Mouse (Mus musculus) liver, postnatal 0 days (tissue): Measurements from ENCODE around the gene Hoxc8. TPM values are rescaled to one million over a fixed set of nuclear protein-coding genes. Genes with fewer than 3 reads are reported as not detected.

ENCODE experiments used
- ATAC-seq: fragments of 200-750 bp; cut with Nextera tagmentation; 2 replicates; pipeline ENCODE4 v1.8.0; 2017; ENCODE audit warnings: mild to moderate bottlenecking, moderate library complexity
- DNase-seq: peaks from one replicate; pipeline ENCODE4 v3.0.0-alpha.2; 2016
- H3K27ac ChIP-seq: fragments of 300-500 bp; sonication (generic); 2 replicates; pipeline ENCODE4 v1.5.1; 2014; ENCODE audit warnings: antibody characterized with exemption, moderate library complexity, mild to moderate bottlenecking, low read depth
- H3K27me3 ChIP-seq: fragments of 300-500 bp; sonication (generic); 2 replicates; pipeline ENCODE4 v1.6.1; 2014; ENCODE audit warnings: low read length, control low read depth, mixed read lengths; ENCODE audit not compliant: insufficient read depth
- H3K36me3 ChIP-seq: fragments of 300-500 bp; sonication (generic); replicated peaks from 2 replicates; pipeline ENCODE4 v1.6.1; 2014; ENCODE audit warnings: mild to moderate bottlenecking, control low read depth, low read length, moderate library complexity, mixed read lengths; ENCODE audit not compliant: insufficient read depth
- H3K4me1 ChIP-seq: fragments of 300-500 bp; sonication (generic); 2 replicates; pipeline ENCODE4 v1.6.1; 2014; ENCODE audit warnings: antibody characterized with exemption, mild to moderate bottlenecking, control low read depth; ENCODE audit not compliant: insufficient read depth
- H3K4me2 ChIP-seq: fragments of 300-500 bp; sonication (generic); 2 replicates; pipeline ENCODE4 v1.6.1; 2014; ENCODE audit warnings: low read depth, mild to moderate bottlenecking, low read length, moderate library complexity, mixed read lengths
- H3K4me3 ChIP-seq: fragments of 300-500 bp; sonication (generic); 2 replicates; pipeline ENCODE4 v1.5.1; 2014; ENCODE audit warnings: low read depth, low read length
- H3K9ac ChIP-seq: fragments of 300-500 bp; sonication (generic); replicated peaks from 2 replicates; pipeline ENCODE4 v1.6.1; 2014; ENCODE audit warnings: mild to moderate bottlenecking, moderate library complexity
- H3K9me3 ChIP-seq: fragments of 300-500 bp; sonication (generic); 2 replicates; pipeline ENCODE4 v1.6.1; 2016; ENCODE audit warnings: mild to moderate bottlenecking, control low read depth, low read length, mixed read lengths
- CTCF ChIP-seq: sonication (generic); IDR thresholded peaks from 2 replicates; pipeline ENCODE4 v1.5.1; 2016; ENCODE audit warnings: antibody characterized with exemption, low read depth
- EP300 ChIP-seq: IDR thresholded peaks from 2 replicates; pipeline ENCODE4 v1.6.1; 2016; ENCODE audit warnings: antibody characterized with exemption, low read depth, mild to moderate bottlenecking
- WGBS: fragments of 180-500 bp; shearing (Covaris S2); extraction: QIAGEN DNeasy Blood & Tissue Kit; methylation state at CpG from one replicate; pipeline ENCODE4 v1.1.7; 2014; ENCODE audit not compliant: insufficient replicate concordance; 5-methylcytosine and 5-hydroxymethylcytosine counted together
- polyA plus RNA-seq: library from polyadenylated mRNA; unstranded; fragments of >200 nt; fragmentation: Nextera tagmentation; extraction: Ambion mirVana; gene quantifications from 2 replicates; pipeline ENCODE4 v1.2.1, GENCODE M21; 2015

Hoxc8 gene
- polyA plus RNA-seq, 1 experiment from 2014 or later = not detected

DNA sequence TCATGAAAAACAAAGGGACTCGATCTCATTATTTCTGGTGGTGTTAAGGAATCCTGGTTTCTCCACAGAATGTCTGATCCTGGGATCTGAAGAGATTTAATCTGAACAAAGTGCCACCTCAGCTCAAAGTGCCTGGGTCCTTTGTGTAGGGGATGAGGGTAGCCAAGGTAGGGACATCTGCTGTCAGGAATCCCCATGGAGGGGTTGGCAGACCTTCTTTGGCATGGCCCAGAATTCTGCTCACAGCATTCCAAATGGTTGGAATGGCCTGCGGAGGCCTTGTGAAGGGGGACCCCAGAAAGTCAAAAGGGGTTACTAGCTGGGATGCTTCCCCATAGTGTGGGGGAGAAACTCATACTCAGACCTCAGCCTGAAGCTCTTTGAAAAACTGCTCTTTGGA lies 41.6 kb upstream of the Hoxc8 start:
- Histone ChIP-seq H3K36me3 (no peaks in the 10 kb centered on the region), H3K4me2 (no peak overlapping the region), H3K27me3 (peaks cover 98% of the 10 kb centered on the region), H3K27ac (no peak overlapping the region), H3K9me3 (no peaks in the 10 kb centered on the region), H3K9ac (no peak overlapping the region), H3K4me3 (no peak overlapping the region), H3K4me1 (no peaks in the 10 kb centered on the region)
- no peak for DNase-seq
- WGBS = 10% methylated on average over 2 of the region's 2 CpGs
- TF ChIP-seq CTCF = no peak
- no peak for TF ChIP-seq EP300
- no peak for ATAC-seq

DNA sequence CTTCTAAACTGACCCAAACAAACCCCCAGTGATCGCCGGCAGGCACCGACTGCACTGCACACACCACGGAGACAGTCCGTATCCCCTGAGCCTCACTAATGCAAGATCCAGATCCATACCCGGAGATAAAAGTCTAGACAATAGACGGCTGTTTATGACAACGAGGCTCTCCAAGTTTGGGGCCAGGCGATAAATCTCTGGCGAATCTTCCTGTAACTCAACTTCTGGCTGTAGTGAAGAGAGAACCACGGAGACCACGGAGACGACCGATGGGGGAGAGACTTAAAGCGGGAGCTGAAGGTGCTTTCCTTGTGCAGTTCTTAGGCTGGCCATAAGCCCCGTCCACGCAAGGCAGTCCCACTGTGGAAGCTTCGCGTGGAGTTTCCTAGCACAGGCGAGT lies 40.7 kb upstream of the Hoxc8 start:
- TF ChIP-seq CTCF (no peak), EP300 (no peak)
- H3K9me3 ChIP-seq = no peaks in the 10 kb centered on the region
- WGBS = 3% methylated on average over 20 of the region's 20 CpGs

DNA sequence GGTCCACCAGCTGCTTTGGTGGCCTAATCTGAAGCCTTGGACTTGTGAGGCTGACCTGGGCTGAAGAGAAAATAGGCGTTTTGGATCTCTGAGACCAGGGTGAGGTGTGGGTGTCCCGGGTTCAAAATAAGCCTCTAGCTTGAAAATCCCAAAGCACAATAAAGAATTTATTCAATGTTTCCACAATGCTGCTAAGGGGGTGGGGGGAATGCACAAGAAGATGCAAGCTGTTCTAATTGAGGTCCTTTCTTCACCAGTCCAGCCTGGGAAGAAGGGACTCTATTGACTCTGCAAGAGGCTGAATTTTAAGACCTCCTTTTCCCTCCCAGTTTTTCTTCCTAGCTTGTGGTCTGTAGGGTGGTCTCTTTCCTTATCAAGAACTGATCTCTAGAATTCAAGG lies 39.5 kb upstream of the Hoxc8 start:
- H3K4me1 ChIP-seq = no peaks in the 10 kb centered on the region
- H3K9me3 ChIP-seq = no peaks in the 10 kb centered on the region
- WGBS = 22% methylated on average over 2 of the region's 2 CpGs
- no peak overlapping the region for H3K9ac ChIP-seq
- DNase-seq (no peak), ATAC-seq (no peak)
- no peak overlapping the region for H3K27ac ChIP-seq
- no peak overlapping the region for H3K4me2 ChIP-seq
- H3K36me3 ChIP-seq = no peaks in the 10 kb centered on the region
- TF ChIP-seq CTCF (no peak), EP300 (no peak)
- H3K27me3 ChIP-seq = peaks cover 98% of the 10 kb centered on the region
- H3K4me3 ChIP-seq = no peak overlapping the region

More for the DNA sequence above, 40.7 kb upstream of the Hoxc8 start:
- Histone ChIP-seq H3K27me3 (peaks cover 98% of the 10 kb centered on the region), H3K4me3 (no peak overlapping the region), H3K4me1 (no peaks in the 10 kb centered on the region), H3K27ac (no peak overlapping the region), H3K4me2 (no peak overlapping the region), H3K9ac (no peak overlapping the region), H3K36me3 (no peaks in the 10 kb centered on the region)
- DNase-seq = no peak
- ATAC-seq = no peak

DNA sequence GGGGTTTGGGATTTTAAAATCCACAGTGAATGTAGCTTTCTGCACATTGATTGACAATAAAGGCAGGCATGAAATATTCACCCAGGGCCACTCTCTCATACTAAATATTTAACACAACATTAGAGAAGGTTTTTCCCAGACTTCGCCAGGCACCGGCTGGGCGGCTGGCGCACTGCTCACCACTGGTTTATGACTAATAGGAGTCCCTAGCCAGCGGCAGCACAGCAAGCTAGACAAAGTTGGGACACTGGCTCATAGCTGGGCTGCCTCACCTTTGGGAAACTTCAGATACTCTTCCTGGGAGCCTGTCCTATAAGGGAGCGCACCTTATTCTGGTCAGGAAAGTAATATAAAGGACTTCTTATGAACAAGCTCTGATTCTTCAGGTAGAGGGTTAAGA lies 36.8 kb upstream of the Hoxc8 start:
- WGBS = 7% methylated on average over 6 of the region's 6 CpGs
- ATAC-seq (no peak), DNase-seq (no peak)
- Histone ChIP-seq H3K27ac (no peak overlapping the region), H3K9me3 (no peaks in the 10 kb centered on the region), H3K4me1 (no peaks in the 10 kb centered on the region), H3K4me2 (no peak overlapping the region), H3K36me3 (no peaks in the 10 kb centered on the region), H3K27me3 (peaks cover 98% of the 10 kb centered on the region), H3K9ac (no peak overlapping the region), H3K4me3 (no peak overlapping the region)
- TF ChIP-seq EP300 (no peak), CTCF (no peak)

DNA sequence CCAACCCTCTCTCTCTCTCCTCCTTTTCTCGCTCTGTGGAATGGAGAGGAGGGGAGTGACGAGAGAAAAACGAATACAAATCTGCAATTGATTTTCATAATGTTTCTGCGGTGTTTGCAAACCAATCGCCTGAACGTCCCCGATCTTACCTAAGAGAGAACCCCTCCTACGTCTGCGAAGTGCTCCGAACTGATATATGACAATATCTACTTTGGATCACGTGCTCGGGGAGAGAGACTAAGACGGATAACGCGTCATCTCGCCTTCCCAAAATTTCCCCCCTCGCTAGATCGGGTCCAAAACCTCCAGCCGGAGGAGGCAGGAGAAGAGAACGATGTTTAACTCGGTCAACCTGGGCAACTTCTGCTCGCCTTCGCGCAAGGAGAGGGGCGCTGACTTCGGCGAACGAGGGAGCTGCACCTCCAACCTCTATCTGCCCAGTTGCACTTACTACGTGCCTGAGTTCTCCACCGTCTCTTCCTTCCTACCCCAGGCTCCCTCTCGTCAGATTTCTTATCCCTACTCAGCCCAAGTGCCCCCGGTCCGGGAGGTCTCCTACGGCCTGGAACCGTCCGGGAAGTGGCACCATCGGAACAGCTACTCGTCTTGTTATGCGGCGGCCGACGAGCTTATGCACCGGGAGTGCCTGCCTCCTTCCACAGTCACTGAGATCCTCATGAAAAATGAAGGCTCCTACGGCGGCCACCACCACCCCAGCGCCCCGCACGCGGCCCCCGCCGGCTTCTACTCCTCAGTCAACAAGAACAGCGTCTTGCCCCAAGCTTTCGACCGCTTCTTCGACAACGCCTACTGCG lies 36.0 kb upstream of the Hoxc8 start, which contains the start of gene Hoxc11:
Gene Hoxc11, plus strand, starts transcription at position 236 of the 815 bp plus-strand sequence.
- no peak within 1 kb of the TSS for H3K4me3 ChIP-seq
- DNase-seq (no peak), ATAC-seq (no peak)
- TF ChIP-seq EP300 = no peak
- no peak for TF ChIP-seq CTCF
- H3K4me2 ChIP-seq = no peak within 1 kb of the TSS
- H3K27ac ChIP-seq = no peak within 1 kb of the TSS
- H3K27me3 ChIP-seq = peaks cover 94% of the 10 kb centered on the region
- no peaks in the 10 kb centered on the region for H3K9me3 ChIP-seq
- H3K9ac ChIP-seq = no peak within 1 kb of the TSS
- H3K4me1 ChIP-seq = no peaks in the 10 kb centered on the region
- WGBS = 1% methylated on average over 57 of the region's 57 CpGs
- H3K36me3 ChIP-seq = no peaks in the 10 kb centered on the region

DNA sequence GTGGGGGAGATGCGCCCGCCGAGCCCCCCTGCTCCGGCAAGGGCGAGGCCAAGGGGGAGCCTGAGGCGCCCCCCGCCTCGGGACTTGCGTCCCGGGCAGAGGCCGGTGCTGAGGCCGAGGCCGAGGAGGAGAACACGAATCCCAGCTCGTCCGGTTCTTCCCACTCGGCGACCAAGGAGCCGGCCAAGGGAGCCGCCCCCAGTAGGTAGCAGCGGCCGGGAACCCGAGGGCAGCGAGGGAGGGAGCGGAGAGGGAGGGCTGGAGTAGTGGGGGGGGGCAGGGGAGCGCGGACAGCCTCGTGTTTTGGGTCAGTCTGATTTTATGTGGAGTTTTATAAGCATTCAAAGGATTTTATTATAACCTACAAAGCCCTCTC lies 35.4 kb upstream of the Hoxc8 start:
- Histone ChIP-seq H3K4me3 (no peak overlapping the region), H3K4me2 (no peak overlapping the region), H3K27ac (no peak overlapping the region), H3K9me3 (no peaks in the 10 kb centered on the region), H3K27me3 (peaks cover 94% of the 10 kb centered on the region), H3K4me1 (no peaks in the 10 kb centered on the region), H3K36me3 (no peaks in the 10 kb centered on the region), H3K9ac (no peak overlapping the region)
- no peak for ATAC-seq
- no peak for TF ChIP-seq CTCF
- under 1% methylated on average over 28 of the region's 28 CpGs for WGBS
- no peak for DNase-seq
